7 mouse cellular contexts compared by ENCODE assay signal in the genomic region with DNA sequence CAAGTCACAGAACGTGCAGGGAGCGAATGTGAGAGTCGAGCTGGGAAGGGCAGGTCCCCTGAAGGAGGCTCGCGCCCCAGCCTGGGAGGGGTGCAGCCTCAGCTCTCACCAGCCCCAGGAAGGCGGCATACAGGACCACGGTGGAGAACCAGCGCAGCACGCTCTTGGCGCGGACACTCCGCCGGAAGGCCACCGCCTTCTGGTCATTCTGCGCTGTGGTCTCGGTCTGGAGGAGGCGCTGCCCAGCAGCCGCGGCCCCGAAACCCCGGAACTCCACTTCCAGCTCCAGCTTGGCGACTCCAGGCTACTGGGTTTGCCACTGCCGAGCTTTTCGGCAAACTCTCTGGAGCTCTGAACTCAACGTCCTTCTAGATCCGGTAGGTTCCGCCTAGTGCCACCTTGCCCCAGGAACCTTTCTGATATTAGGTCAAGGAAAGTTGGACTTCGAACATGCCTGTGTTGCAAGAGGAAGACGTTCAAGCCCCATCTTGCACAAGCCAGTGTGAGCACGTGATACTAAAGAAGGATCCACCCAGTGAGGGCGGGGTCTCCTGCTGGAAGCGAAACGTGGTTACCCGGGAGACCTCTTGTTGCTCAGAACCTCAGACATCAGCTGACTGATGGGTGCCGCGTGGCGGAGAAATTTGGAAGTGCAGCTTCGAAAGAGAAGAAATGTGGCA. TPM values are rescaled to one million over a fixed set of nuclear protein-coding genes. Genes with fewer than 3 reads are reported as not detected.
DNase-seq lines count a peak whose midpoint lies in the region; ATAC-seq and TF ChIP-seq lines count a peak whose summit lies in the region.

A gene (minus strand): TSS at position 393 of the 680 bp plus-strand sequence.

- H3K4me1 ChIP-seq in embryonic facial prominence, embryonic 10.5 days: peaks cover 12% of the 10 kb centered on the region
- H3K4me1 ChIP-seq in intestine, postnatal 0 days (replicated peaks; ENCODE audit: control insufficient read depth, insufficient read depth, low read length): no peaks in the 10 kb centered on the region
- peaks cover 3% of the 10 kb centered on the region; the same call in 1 of the 2 replicates for H3K4me1 ChIP-seq in midbrain, embryonic 12.5 days
- H3K4me1 ChIP-seq in small intestine, adult 2 months (ENCODE audit: control insufficient read depth, insufficient read depth, insufficient read length, low read length): peaks cover 2% of the 10 kb centered on the region; the same call in 1 of the 2 replicates

- WGBS in embryonic facial prominence, embryonic 10.5 days: under 1% methylated on average over 38 of the region's 38 CpGs
- under 1% methylated on average over 38 of the region's 38 CpGs for WGBS in intestine, postnatal 0 days
- under 1% methylated on average over 38 of the region's 38 CpGs for WGBS in midbrain, embryonic 12.5 days
- under 1% methylated on average over 38 of the region's 38 CpGs for WGBS in small intestine, adult 2 months

- peak; percentile 94 for ATAC-seq in intestine, postnatal 0 days
- ATAC-seq in midbrain, embryonic 12.5 days (ENCODE audit: low FRiP score, low read depth): peak; percentile 98

- TF ChIP-seq CTCF in intestine, postnatal 0 days (IDR thresholded peaks at IDR 0.05; ENCODE audit: low read depth): peak; percentile 92
- TF ChIP-seq CTCF in small intestine, adult 2 months (IDR thresholded peaks at IDR 0.05; ENCODE audit: extremely low read depth, insufficient read length, insufficient replicate concordance, low read depth, low read length): peak; percentile 77; the same call in 1 of the 2 replicates

- H3K27me3 ChIP-seq in embryonic facial prominence, embryonic 10.5 days (replicated peaks; ENCODE audit: low read depth, poor library complexity, severe bottlenecking): peaks cover 16% of the 10 kb centered on the region; the same call in 1 of the 2 replicates
- H3K27me3 ChIP-seq in intestine, postnatal 0 days (replicated peaks; ENCODE audit: control insufficient read depth, insufficient read depth, low read length): no peaks in the 10 kb centered on the region
- peaks cover 21% of the 10 kb centered on the region for H3K27me3 ChIP-seq in midbrain, embryonic 12.5 days
- no peaks in the 10 kb centered on the region for H3K27me3 ChIP-seq in small intestine, adult 2 months (ENCODE audit: control insufficient read depth, insufficient read depth, low read length)

- DNase-seq in adrenal gland, postnatal 10 days: peak; percentile 96
- DNase-seq in embryonic facial prominence, embryonic 10.5 days (ENCODE audit: low spot score): peak; percentile 93
- DNase-seq in gonadal fat pad, adult 2 months (ENCODE audit: low read depth): peak; percentile 92
- DNase-seq in left cerebral cortex, postnatal 4 days: peak; percentile 93

- peak; percentile 91 for TF ChIP-seq POLR2A in small intestine, adult 2 months (IDR thresholded peaks at IDR 0.05; ENCODE audit: low read depth, low read length)

- peak within 1 kb of the TSS; percentile 71 for H3K27ac ChIP-seq in embryonic facial prominence, embryonic 10.5 days (replicated peaks)
- H3K27ac ChIP-seq in intestine, postnatal 0 days (ENCODE audit: low read depth, low read length): peak within 1 kb of the TSS; percentile 96
- no peak within 1 kb of the TSS for H3K27ac ChIP-seq in midbrain, embryonic 12.5 days (replicated peaks)
- H3K27ac ChIP-seq in small intestine, adult 2 months (ENCODE audit: insufficient read depth, low read depth, low read length): peak within 1 kb of the TSS; percentile 93

- peak within 1 kb of the TSS; percentile 73 for H3K4me3 ChIP-seq in embryonic facial prominence, embryonic 10.5 days
- H3K4me3 ChIP-seq in intestine, postnatal 0 days (ENCODE audit: low read depth, low read length): peak within 1 kb of the TSS; percentile 53
- H3K4me3 ChIP-seq in midbrain, embryonic 12.5 days: peak within 1 kb of the TSS; percentile 50
- peak within 1 kb of the TSS; percentile 74 for H3K4me3 ChIP-seq in small intestine, adult 2 months (ENCODE audit: low read depth, low read length)

- H3K9ac ChIP-seq in intestine, postnatal 0 days (ENCODE audit: low read depth, low read length): peak within 1 kb of the TSS; percentile 78
- H3K9ac ChIP-seq in midbrain, embryonic 12.5 days (replicated peaks): peak within 1 kb of the TSS; percentile 58

- intact Hi-C loops in left cerebral cortex, postnatal 4 days (cut with DNase I): loop anchor here (5.0 to 10.0 kb wide), 2 partner anchors 65 to 252 kb away; a partner anchor contains a TSS

- H3K4me2 ChIP-seq in intestine, postnatal 0 days (replicated peaks; ENCODE audit: low read depth): peak within 1 kb of the TSS; percentile 85
- peak within 1 kb of the TSS; percentile 87 for H3K4me2 ChIP-seq in midbrain, embryonic 12.5 days (replicated peaks)

- H3K9me3 ChIP-seq in embryonic facial prominence, embryonic 10.5 days: no peaks in the 10 kb centered on the region
- no peaks in the 10 kb centered on the region for H3K9me3 ChIP-seq in intestine, postnatal 0 days (ENCODE audit: control insufficient read depth)
- H3K9me3 ChIP-seq in midbrain, embryonic 12.5 days: no peaks in the 10 kb centered on the region

- no peaks in the 10 kb centered on the region for H3K36me3 ChIP-seq in embryonic facial prominence, embryonic 10.5 days (replicated peaks)
- no peaks in the 10 kb centered on the region for H3K36me3 ChIP-seq in intestine, postnatal 0 days (ENCODE audit: control insufficient read depth, insufficient read depth)
- H3K36me3 ChIP-seq in midbrain, embryonic 12.5 days: no peaks in the 10 kb centered on the region
- H3K36me3 ChIP-seq in small intestine, adult 2 months (ENCODE audit: control insufficient read depth, insufficient read depth, low read length): no peaks in the 10 kb centered on the region; the same call in 1 of the 2 replicates

RNA-seq across cellular contexts. Expression of the gene that starts here (rescaled TPM):
- total RNA-seq in adrenal gland, postnatal 10 days (2021): 1 to 10 TPM; 4.5 to 6.2 TPM
- polyA plus RNA-seq in embryonic facial prominence, embryonic 10.5 days (2016; fragmentation: Nextera tagmentation; extraction: Ambion mirVana): not detected in 2 replicates
- 1.2 and 2.1 TPM in 2 replicates for polyA plus RNA-seq in gonadal fat pad, adult 2 months (2012; rRNA removed)
- 7.8 and 9.0 TPM in 2 replicates for polyA plus RNA-seq in intestine, postnatal 0 days (2015; fragmentation: Nextera tagmentation; extraction: Ambion mirVana)
- total RNA-seq in left cerebral cortex, postnatal 4 days (2021): not detected
- polyA plus RNA-seq in midbrain, embryonic 12.5 days (2016; fragmentation: Nextera tagmentation; extraction: Ambion mirVana): 0.11 TPM in 1 of 2 replicates, not detected in the other
- 8.2 and 13.3 TPM in 2 replicates for polyA plus RNA-seq in small intestine, adult 2 months (2012; rRNA removed)

Comparison
In these comparisons a context has a peak if more than half of its experiments do, and no peak if none do; other contexts are left out.
1. RNA of the gene that starts here (total RNA-seq): 4.5 to 6.2 TPM in adrenal gland, postnatal 10 days; not detected in left cerebral cortex, postnatal 4 days; every median in the first group is over 4 times any median in the second.
2. Peak in DNase-seq, H3K4me3 ChIP-seq and H3K27ac ChIP-seq in embryonic facial prominence, embryonic 10.5 days; RNA of the gene not detected or under 1 TPM.
3. Peak in DNase-seq in left cerebral cortex, postnatal 4 days; RNA of the gene not detected or under 1 TPM.
4. Peak in ATAC-seq, H3K4me3 ChIP-seq, H3K9ac ChIP-seq and H3K4me2 ChIP-seq in midbrain, embryonic 12.5 days; RNA of the gene not detected or under 1 TPM.
5. Peak in every context shown above with its lines, with median percentiles within 50 percentile points of each other: DNase-seq and H3K4me3 ChIP-seq.